Mouse (Mus musculus) liver, adult 2 months (tissue): ENCODE measurements at regions not wholly inside any gene's neighbourhood (a gene's known extent, or its start where the extent isn't known, plus 50 kb on each side); places are given as distances from the start of the nearest gene placed in this dataset.

Source experiments
- DNase-seq: peaks from one replicate; pipeline ENCODE4 v3.0.0-alpha.2; 2011; ENCODE audit warnings: low read depth, low spot score; ENCODE audit errors: extremely low read depth
- H3K27ac ChIP-seq: fragments of 200-500 bp; replicated peaks from 2 replicates; pipeline ENCODE4 v1.5.1; 2012; ENCODE audit warnings: low read depth, mild to moderate bottlenecking, control low read depth, inconsistent platforms, low read length; ENCODE audit not compliant: insufficient read depth
- H3K27me3 ChIP-seq: fragments of 200-500 bp; 2 replicates; pipeline ENCODE4 v1.6.1; 2012; ENCODE audit warnings: mild to moderate bottlenecking, moderate library complexity, low read length, inconsistent platforms; ENCODE audit not compliant: control insufficient read depth, insufficient read depth
- H3K36me3 ChIP-seq: fragments of 200-500 bp; 2 replicates; pipeline ENCODE4 v1.6.1; 2012; ENCODE audit warnings: low read length, inconsistent platforms; ENCODE audit not compliant: control insufficient read depth, insufficient read depth
- H3K4me1 ChIP-seq: fragments of 200-500 bp; 2 replicates; pipeline ENCODE4 v1.6.1; 2011; ENCODE audit warnings: low read length; ENCODE audit not compliant: control insufficient read depth, insufficient read depth
- H3K4me3 ChIP-seq: fragments of 200-500 bp; 2 replicates; pipeline ENCODE4 v1.5.1; 2011; ENCODE audit warnings: low read depth, mild to moderate bottlenecking, control low read depth, low read length, moderate library complexity; ENCODE audit not compliant: insufficient read depth
- H3K79me2 ChIP-seq: fragments of 200-500 bp; 2 replicates; pipeline ENCODE4 v1.6.1; 2012; ENCODE audit warnings: inconsistent platforms, mild to moderate bottlenecking, low read length, moderate library complexity; ENCODE audit not compliant: control insufficient read depth, insufficient read depth
- H3K9ac ChIP-seq: fragments of 200-500 bp; 2 replicates; pipeline ENCODE4 v1.6.1; 2012; ENCODE audit warnings: low read depth, mild to moderate bottlenecking, control low read depth, inconsistent platforms, low read length
- CTCF ChIP-seq: fragments of 200-500 bp; IDR thresholded peaks from 2 replicates; pipeline ENCODE4 v1.5.1; 2011; ENCODE audit warnings: low read depth, low read length, control low read depth
- POLR2A ChIP-seq: fragments of 200-500 bp; IDR thresholded peaks from 2 replicates; pipeline ENCODE4 v1.6.1; 2011; ENCODE audit warnings: low read length, control low read depth; ENCODE audit not compliant: insufficient read depth; ENCODE audit errors: extremely low read depth
- WGBS: fragments of 180-500 bp; shearing (Covaris S2); methylation state at CpG from one replicate; pipeline ENCODE4 v1.1.7; 2018; 5-methylcytosine and 5-hydroxymethylcytosine counted together

- Histone ChIP-seq H3K4me3 (no peak overlapping the region), H3K4me1 (no peaks in the 10 kb centered on the region), H3K27me3 (no peaks in the 10 kb centered on the region), H3K27ac (no peak overlapping the region), H3K36me3 (no peaks in the 10 kb centered on the region), H3K79me2 (no peaks in the 10 kb centered on the region), H3K9ac (no peak overlapping the region)
- DNase-seq = no peak
- WGBS = 82% methylated on average over 10 of the region's 10 CpGs
- TF ChIP-seq CTCF (no peak), POLR2A (no peak)
Observed at GRCm38 (mm10) chr5:119613981-119614770, 56.3 kb upstream of the Tbx3 start.

- Histone ChIP-seq H3K36me3 (no peaks in the 10 kb centered on the region), H3K79me2 (no peaks in the 10 kb centered on the region), H3K27me3 (no peaks in the 10 kb centered on the region), H3K27ac (no peak overlapping the region), H3K9ac (no peak overlapping the region), H3K4me1 (no peaks in the 10 kb centered on the region), H3K4me3 (no peak overlapping the region)
- no peak for DNase-seq
- WGBS = 56% methylated on average over 5 of the region's 5 CpGs
- TF ChIP-seq CTCF (no peak), POLR2A (no peak)
Observed at GRCm38 (mm10) chr5:119615681-119616080, 54.8 kb upstream of the Tbx3 start.

- no peaks in the 10 kb centered on the region for H3K4me1 ChIP-seq
- TF ChIP-seq CTCF (no peak), POLR2A (no peak)
Observed at GRCm38 (mm10) chr5:119617856-119618255, 52.6 kb upstream of the Tbx3 start.

GRCm38 (mm10) chr5:119619906-119620305, 50.6 kb upstream of the Tbx3 start:
- TF ChIP-seq POLR2A (no peak), CTCF (no peak)
- H3K4me3 ChIP-seq = no peak overlapping the region
- H3K27ac ChIP-seq = no peak overlapping the region
- H3K9ac ChIP-seq = no peak overlapping the region
- DNase-seq = no peak
- H3K79me2 ChIP-seq = no peaks in the 10 kb centered on the region
- no peaks in the 10 kb centered on the region for H3K4me1 ChIP-seq
- no peaks in the 10 kb centered on the region for H3K36me3 ChIP-seq
- no peaks in the 10 kb centered on the region for H3K27me3 ChIP-seq
- WGBS = 72% methylated on average over 8 of the region's 8 CpGs

More at GRCm38 (mm10) chr5:119617856-119618255, 52.6 kb upstream of the Tbx3 start:
- Histone ChIP-seq H3K27me3 (no peaks in the 10 kb centered on the region), H3K27ac (no peak overlapping the region), H3K9ac (no peak overlapping the region), H3K79me2 (no peaks in the 10 kb centered on the region), H3K36me3 (no peaks in the 10 kb centered on the region), H3K4me3 (no peak overlapping the region)
- DNase-seq = no peak
- 97% methylated on average over 2 of the region's 2 CpGs for WGBS
